Mouse (Mus musculus) heart, embryonic 10.5 days (tissue): ENCODE results near the gene Icam2. TPM values are rescaled to one million over a fixed set of nuclear protein-coding genes. Genes with fewer than 3 reads are reported as not detected.
A peak's percentile ranks its signal among the peaks of the same experiment; 100 is the strongest.

Source experiments
- DNase-seq: peaks from one replicate; pipeline ENCODE4 v3.0.0-alpha.2; 2017; ENCODE audit warnings: low spot score
- H3K27ac ChIP-seq: fragments of 300-500 bp; sonication (generic); 2 replicates; pipeline ENCODE4 v1.5.1; 2016; ENCODE audit warnings: mild to moderate bottlenecking
- H3K27me3 ChIP-seq: fragments of 300-500 bp; sonication (generic); 2 replicates; pipeline ENCODE4 v1.6.1; 2016; ENCODE audit warnings: mild to moderate bottlenecking; ENCODE audit not compliant: poor library complexity, insufficient read depth, severe bottlenecking
- H3K36me3 ChIP-seq: fragments of 300-500 bp; sonication (generic); 2 replicates; pipeline ENCODE4 v1.6.1; 2016; ENCODE audit warnings: mild to moderate bottlenecking, moderate library complexity
- H3K4me1 ChIP-seq: fragments of 300-500 bp; sonication (generic); 2 replicates; pipeline ENCODE4 v1.6.1; 2016; ENCODE audit warnings: mild to moderate bottlenecking
- H3K4me3 ChIP-seq: fragments of 300-500 bp; sonication (generic); 2 replicates; pipeline ENCODE4 v1.5.1; 2016; ENCODE audit warnings: mild to moderate bottlenecking, moderate library complexity
- H3K9me3 ChIP-seq: fragments of 300-500 bp; sonication (generic); 2 replicates; pipeline ENCODE4 v1.6.1; 2016; ENCODE audit warnings: mild to moderate bottlenecking, moderate library complexity
- WGBS: fragments of 180-500 bp; shearing (Covaris S2); methylation state at CpG from one replicate; pipeline ENCODE4 v1.1.7; 2016; 5-methylcytosine and 5-hydroxymethylcytosine counted together
- polyA plus RNA-seq: library from polyadenylated mRNA; unstranded; fragments of >200 nt; fragmentation: Nextera tagmentation; extraction: Ambion mirVana; gene quantifications from 2 replicates; pipeline ENCODE4 v1.2.1, GENCODE M21; 2016

Icam2 gene
- polyA plus RNA-seq, 1 experiment from 2014 or later: 58.8 TPM

DNA sequence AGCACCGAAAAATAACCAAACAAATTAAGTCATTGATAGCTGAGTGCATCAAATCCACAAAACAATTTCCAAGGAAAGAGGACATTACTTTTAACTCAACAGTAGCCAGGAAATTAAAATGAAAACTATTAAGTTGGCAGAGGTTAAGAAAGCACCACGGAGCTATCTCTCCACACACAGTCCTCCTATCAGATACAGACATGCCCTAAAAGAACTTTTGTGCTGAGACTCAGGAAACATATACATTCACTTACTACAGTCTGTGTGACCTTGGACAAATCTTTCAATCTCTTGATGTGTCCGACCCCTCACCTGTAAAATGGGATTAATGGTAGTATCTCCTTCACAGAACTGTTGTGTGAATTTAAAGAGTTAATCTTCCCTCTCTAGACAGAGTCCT is 1.5 kb downstream of the Icam2 start:
- WGBS: 70% methylated on average over 3 of the region's 3 CpGs
- Histone ChIP-seq H3K9me3 (no peaks in the 10 kb centered on the region), H3K27me3 (no peaks in the 10 kb centered on the region), H3K4me3 (no peak overlapping the region), H3K27ac (no peak overlapping the region), H3K36me3 (no peaks in the 10 kb centered on the region), H3K4me1 (0 out of 2 replicates have a peak, but pooled peaks cover 12% of the 10 kb centered on the region)
- no peak for DNase-seq

DNA sequence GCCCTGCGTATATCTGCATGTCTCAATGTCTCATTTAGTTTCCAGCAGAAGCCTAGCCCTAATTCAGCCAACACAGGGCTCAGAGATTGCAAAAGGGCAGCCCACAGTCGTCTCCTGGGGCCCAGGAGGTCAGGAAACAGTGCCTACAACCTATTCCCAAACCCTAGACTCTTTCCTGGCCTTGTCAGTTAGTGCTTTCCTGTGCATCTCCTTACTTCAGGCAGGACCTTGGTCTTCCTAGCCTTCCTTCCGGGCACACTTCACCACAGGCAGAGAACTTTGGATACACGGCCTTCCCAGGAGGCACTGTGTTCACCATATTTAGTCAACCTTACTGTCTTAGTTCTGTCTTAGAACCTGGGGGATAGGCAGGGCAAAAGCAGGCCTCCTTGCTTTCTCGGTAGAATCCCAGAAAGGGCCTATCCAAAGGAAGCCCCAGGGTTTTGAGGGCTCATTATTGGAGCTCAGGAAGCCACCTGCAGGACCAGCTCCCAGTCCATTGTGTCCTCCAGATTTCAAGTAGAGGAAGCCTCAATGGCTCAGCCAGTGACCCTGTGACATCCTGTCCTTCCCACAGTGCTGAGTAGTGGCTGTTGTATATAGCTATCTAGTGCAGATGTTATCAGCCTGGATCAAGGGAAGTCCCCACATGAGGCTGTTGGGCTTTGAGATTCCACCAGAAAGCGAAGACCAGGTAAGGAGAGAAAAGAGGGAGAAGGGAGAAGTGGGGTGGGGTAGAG is 4.7 kb downstream of the Icam2 start:
- H3K4me3 ChIP-seq: no peak overlapping the region
- no peaks in the 10 kb centered on the region for H3K9me3 ChIP-seq
- peak overlapping the region; percentile 80; the same call in 1 of the 2 replicates for H3K27ac ChIP-seq
- WGBS: 64% methylated on average over 6 of the region's 6 CpGs
- DNase-seq: no peak
- 0 out of 2 replicates have a peak, but pooled peaks cover 12% of the 10 kb centered on the region for H3K4me1 ChIP-seq
- no peaks in the 10 kb centered on the region for H3K27me3 ChIP-seq
- H3K36me3 ChIP-seq: 0 out of 2 replicates have a peak, but pooled peaks cover 4% of the 10 kb centered on the region

DNA sequence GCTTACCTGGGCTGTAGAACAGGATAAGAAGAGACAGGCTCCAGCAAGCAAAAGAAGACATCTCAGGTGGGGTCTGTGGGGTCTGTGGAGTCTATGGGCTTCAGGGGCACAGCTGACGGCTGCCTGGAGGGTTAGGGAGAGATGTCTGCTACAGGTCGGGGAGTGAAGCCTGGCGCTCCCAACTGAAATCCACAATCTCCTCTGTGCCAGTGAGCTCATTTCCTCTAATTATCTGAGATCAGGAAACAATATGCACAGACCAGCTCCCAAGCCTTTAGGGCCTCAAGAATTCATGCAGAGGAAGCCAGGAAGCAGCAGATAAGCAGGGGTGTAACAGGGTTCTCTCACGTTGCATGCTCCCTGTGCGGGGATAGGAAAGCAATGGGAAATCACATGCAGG is 5.5 kb downstream of the Icam2 start:
- WGBS: 36% methylated on average over 5 of the region's 5 CpGs
- Histone ChIP-seq H3K36me3 (0 out of 2 replicates have a peak, but pooled peaks cover 8% of the 10 kb centered on the region), H3K4me1 (0 out of 2 replicates have a peak, but pooled peaks cover 12% of the 10 kb centered on the region), H3K9me3 (no peaks in the 10 kb centered on the region), H3K27me3 (no peaks in the 10 kb centered on the region), H3K27ac (peak overlapping the region; percentile 80), H3K4me3 (peak overlapping the region; percentile 51)
- DNase-seq: no peak

DNA sequence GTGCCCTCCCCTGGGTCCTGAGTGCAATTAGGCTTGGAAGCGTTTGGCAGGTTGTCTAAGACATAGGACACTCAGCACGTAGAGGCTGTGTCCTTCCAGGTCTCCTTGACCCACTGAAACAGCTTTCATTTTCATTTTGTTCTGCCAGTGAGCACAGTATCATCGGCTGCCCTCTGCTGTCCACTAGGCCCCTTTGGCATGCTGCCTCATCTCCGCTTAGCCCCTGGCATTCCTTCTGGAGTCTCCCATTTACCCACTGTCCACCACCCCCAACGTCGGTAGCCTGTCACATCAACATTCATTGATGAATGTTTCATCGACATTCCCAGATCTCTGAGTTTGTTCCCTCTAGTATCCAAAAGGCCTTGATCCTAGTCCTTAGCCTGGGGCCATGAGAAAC is 6.0 kb downstream of the Icam2 start:
- H3K4me1 ChIP-seq: peaks cover 15% of the 10 kb centered on the region; the same call in 1 of the 2 replicates
- no peak for DNase-seq
- H3K4me3 ChIP-seq: peak overlapping the region; percentile 51
- 0 out of 2 replicates have a peak, but pooled peaks cover under 1% of the 10 kb centered on the region for H3K27me3 ChIP-seq
- H3K27ac ChIP-seq: peak overlapping the region; percentile 80
- H3K36me3 ChIP-seq: 0 out of 2 replicates have a peak, but pooled peaks cover 8% of the 10 kb centered on the region
- WGBS: 68% methylated on average over 7 of the region's 7 CpGs
- no peaks in the 10 kb centered on the region for H3K9me3 ChIP-seq

DNA sequence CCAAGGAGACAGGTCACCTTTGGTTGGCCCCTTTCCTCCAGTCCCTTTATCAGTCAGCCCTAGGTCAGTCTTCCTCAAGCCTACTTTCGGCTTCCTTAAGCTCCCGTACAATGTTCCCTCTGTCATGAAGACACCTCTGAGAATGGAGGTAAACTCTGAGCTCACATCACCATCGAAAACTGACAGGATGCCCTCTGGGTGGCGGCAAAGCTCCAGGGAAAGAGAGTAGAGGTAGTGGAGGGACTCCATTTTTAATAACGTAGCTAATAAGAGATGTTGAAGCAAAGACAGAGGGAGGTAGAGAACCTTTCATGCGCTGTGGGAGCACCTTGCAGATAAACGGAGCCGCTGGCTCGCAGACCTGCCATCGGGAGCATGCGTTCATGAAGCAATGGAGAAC is 6.9 kb downstream of the Icam2 start:
- Histone ChIP-seq H3K36me3 (0 out of 2 replicates have a peak, but pooled peaks cover 8% of the 10 kb centered on the region), H3K9me3 (no peaks in the 10 kb centered on the region), H3K27ac (peak overlapping the region; percentile 80; the same call in 1 of the 2 replicates), H3K4me1 (peaks cover 15% of the 10 kb centered on the region; the same call in 1 of the 2 replicates), H3K4me3 (peak overlapping the region; percentile 51), H3K27me3 (0 out of 2 replicates have a peak, but pooled peaks cover 6% of the 10 kb centered on the region)
- DNase-seq: no peak
- WGBS: 70% methylated on average over 11 of the region's 11 CpGs

DNA sequence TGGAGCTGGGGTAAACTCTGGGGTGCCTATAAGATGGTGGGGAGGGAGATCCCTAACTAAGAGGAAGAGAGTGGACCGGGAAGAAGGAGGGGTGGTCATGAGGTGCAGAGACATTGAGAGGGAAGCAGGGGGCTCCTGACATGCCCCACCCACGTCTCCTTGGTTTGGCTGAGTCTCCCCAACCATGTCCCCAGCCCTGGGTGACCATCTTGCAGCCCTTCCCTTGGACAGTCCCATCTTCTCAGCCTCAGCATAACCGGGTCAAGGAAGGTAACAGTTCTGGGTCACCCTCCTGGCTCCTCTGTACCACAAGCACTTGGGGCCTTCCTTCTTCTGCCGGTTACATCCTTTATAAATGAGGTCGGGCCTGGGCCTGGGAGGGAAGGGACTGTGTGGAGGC is 12.9 kb downstream of the Icam2 start:
- peaks cover 23% of the 10 kb centered on the region for H3K4me1 ChIP-seq
- H3K36me3 ChIP-seq: 0 out of 2 replicates have a peak, but pooled peaks cover 5% of the 10 kb centered on the region
- 67% methylated on average over 5 of the region's 5 CpGs for WGBS
- DNase-seq: no peak
- H3K4me3 ChIP-seq: no peak overlapping the region
- H3K27me3 ChIP-seq: 0 out of 2 replicates have a peak, but pooled peaks cover 6% of the 10 kb centered on the region
- H3K27ac ChIP-seq: peak overlapping the region; percentile 67
- H3K9me3 ChIP-seq: no peaks in the 10 kb centered on the region

DNA sequence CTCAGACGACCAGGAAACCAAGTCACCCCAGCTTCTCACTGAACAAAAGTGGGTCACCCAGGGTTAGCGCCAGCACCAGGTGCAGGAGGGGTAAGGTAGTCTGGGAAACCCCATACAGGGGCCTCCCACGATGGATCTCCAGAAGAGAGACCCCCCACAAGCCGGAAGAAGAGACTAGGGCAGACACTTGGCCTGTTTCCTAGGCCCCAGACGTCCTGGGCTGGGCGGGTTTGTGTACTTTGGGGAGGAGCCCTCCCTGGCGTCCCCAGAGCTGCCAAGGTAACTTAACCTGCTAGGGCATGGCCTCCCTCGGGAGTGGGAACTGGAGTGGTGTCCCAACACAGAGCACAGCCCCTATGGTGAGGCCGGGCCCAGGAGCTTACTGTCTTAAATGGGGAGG is 13.3 kb downstream of the Icam2 start:
- peaks cover 23% of the 10 kb centered on the region for H3K4me1 ChIP-seq
- 58% methylated on average over 9 of the region's 9 CpGs for WGBS
- H3K4me3 ChIP-seq: no peak overlapping the region; the same call in 1 of the 2 replicates
- no peak for DNase-seq
- H3K27me3 ChIP-seq: 0 out of 2 replicates have a peak, but pooled peaks cover 6% of the 10 kb centered on the region
- H3K27ac ChIP-seq: peak overlapping the region; percentile 67
- H3K36me3 ChIP-seq: 0 out of 2 replicates have a peak, but pooled peaks cover 4% of the 10 kb centered on the region
- no peaks in the 10 kb centered on the region for H3K9me3 ChIP-seq

DNA sequence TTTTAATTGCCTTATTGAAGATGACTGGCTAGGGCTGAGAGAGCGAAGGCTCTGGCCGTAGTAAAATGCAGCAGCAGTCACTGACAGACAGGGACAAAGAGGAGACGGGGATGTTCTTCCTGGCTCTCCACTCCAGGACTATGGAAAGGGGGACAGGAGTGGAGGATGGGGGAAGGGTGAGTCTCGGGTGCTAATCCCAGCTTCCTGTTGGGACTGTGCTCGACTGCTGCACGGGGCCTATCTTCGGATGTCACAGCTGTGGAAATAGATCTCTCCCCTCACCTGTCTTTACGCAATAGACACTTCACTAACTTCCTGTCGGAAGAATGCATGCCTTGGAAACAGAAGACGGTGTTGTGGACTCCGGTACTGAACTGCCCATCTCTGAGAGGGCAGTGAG is 13.9 kb downstream of the Icam2 start:
- 0 out of 2 replicates have a peak, but pooled peaks cover 4% of the 10 kb centered on the region for H3K36me3 ChIP-seq
- WGBS: 30% methylated on average over 11 of the region's 11 CpGs
- no peak for DNase-seq
- H3K4me1 ChIP-seq: peaks cover 23% of the 10 kb centered on the region
- peak overlapping the region; percentile 67 for H3K27ac ChIP-seq
- H3K9me3 ChIP-seq: no peaks in the 10 kb centered on the region
- H3K4me3 ChIP-seq: no peak overlapping the region
- H3K27me3 ChIP-seq: 0 out of 2 replicates have a peak, but pooled peaks cover 6% of the 10 kb centered on the region

DNA sequence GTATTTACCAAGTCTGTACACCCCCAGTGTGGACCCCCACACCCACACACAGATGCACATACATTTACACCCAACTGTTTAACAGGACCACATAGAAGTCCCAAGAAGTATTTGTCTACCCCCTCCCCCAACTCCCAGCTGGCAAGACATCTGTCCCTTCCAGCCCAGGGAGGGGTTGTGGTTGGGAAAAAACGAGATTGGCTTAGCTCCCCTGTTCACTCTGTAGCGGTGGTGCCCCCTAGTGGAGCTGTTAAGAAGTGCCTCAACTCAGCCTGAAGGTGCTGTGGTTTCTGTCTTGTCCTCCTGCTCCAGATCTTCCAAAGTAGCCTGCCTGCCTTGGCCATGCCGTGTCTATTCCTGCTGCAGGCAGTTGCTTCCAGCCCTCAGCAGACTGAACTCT is 21.6 kb downstream of the Icam2 start:
- no peaks in the 10 kb centered on the region for H3K9me3 ChIP-seq
- H3K4me3 ChIP-seq: no peak overlapping the region

DNA sequence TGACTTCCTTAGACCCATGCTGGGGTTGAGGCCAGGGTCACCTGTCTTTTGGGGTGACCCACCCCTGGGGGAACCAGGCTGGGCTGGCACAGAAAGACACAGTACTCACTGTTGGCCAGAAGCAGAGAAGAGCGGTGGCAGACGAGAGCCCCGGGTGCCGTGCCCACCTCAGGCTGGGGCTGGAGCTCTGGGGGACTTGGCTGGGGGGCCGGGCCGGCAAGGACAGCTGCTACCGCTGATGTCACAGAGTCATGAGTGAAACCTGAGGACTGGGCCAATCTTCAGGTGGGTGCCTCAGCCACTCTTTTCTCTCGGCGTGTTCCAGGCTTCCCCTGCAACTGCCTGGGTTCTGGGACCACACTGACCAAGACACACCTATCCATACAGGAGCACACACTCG is 22.5 kb downstream of the Icam2 start, which contains the start of gene Prr29:
Gene Prr29, plus strand, starts transcription at position 107 of the 400 bp plus-strand sequence.
- no peak for DNase-seq
- peaks cover 35% of the 10 kb centered on the region for H3K4me1 ChIP-seq
- H3K27me3 ChIP-seq: 0 out of 2 replicates have a peak, but pooled peaks cover 10% of the 10 kb centered on the region
- H3K9me3 ChIP-seq: no peaks in the 10 kb centered on the region
- H3K36me3 ChIP-seq: no peaks in the 10 kb centered on the region
- H3K4me3 ChIP-seq: peak within 1 kb of the TSS; percentile 39
- 40% methylated on average over 10 of the region's 10 CpGs for WGBS
- peak within 1 kb of the TSS; percentile 62 for H3K27ac ChIP-seq

More for the DNA sequence above, 21.6 kb downstream of the Icam2 start:
- Histone ChIP-seq H3K36me3 (no peaks in the 10 kb centered on the region), H3K27ac (0 out of 2 replicates have a peak overlapping the region, but pooled peaks have one; percentile 16), H3K27me3 (0 out of 2 replicates have a peak, but pooled peaks cover 10% of the 10 kb centered on the region), H3K4me1 (peaks cover 35% of the 10 kb centered on the region)
- peak; percentile 87 for DNase-seq
- 6% methylated on average over 3 of the region's 3 CpGs for WGBS

DNA sequence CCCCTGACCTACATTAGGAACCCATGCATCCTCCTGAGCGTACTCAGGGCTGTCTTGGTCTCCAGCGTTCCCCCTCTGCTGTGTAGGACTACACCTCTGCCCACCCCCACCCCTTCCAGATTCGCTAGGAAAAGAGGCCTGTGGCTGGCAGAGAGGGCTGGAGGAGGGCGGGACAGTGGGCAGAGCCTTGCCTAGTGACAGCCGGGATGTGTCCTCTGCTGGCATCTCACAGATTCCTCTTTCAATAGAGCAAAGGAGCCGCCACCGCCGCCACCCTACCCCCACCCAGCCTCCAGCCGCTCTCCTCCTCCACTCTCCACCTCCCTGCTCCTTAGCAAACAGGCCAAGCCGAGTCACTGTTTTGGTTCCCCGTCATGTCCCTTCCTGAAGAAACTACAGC is 23.2 kb downstream of the Icam2 start:
- Histone ChIP-seq H3K4me3 (peak overlapping the region; percentile 39), H3K27ac (peak overlapping the region; percentile 62), H3K4me1 (peaks cover 35% of the 10 kb centered on the region), H3K9me3 (no peaks in the 10 kb centered on the region), H3K36me3 (no peaks in the 10 kb centered on the region), H3K27me3 (0 out of 2 replicates have a peak, but pooled peaks cover 10% of the 10 kb centered on the region)
- WGBS: 7% methylated on average over 11 of the region's 11 CpGs
- no peak for DNase-seq

DNA sequence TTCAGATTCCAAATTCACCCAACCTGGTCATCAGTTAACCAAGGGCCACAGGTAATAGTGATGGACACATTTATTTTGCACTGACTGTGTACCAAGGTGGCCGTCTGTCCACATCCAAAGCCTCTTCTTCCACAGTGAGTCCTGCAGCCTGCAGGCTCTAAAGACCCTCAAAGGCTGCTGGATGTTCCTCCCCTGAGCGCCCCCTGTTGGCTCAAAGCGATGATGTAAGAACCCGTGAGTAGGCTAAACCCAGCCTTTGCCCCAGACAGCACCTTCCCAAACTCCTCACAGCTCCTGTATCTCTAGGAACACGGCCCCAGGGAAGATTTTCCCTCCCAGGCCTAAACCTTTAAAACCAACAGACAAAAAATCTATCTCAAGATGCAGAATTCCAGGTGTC is 28.5 kb downstream of the Icam2 start:
- no peaks in the 10 kb centered on the region for H3K9me3 ChIP-seq
- peaks cover 25% of the 10 kb centered on the region for H3K4me1 ChIP-seq
- no peak overlapping the region for H3K27ac ChIP-seq
- no peaks in the 10 kb centered on the region for H3K36me3 ChIP-seq
- 23% methylated on average over 5 of the region's 5 CpGs for WGBS
- 0 out of 2 replicates have a peak, but pooled peaks cover 10% of the 10 kb centered on the region for H3K27me3 ChIP-seq
- no peak overlapping the region for H3K4me3 ChIP-seq
- DNase-seq: no peak
